Mouse (Mus musculus): ENCODE results near the gene Smad1.
A peak's percentile ranks its signal among the peaks of the same experiment; 100 is the strongest.
"Not testable (repeated sequence)": the region's sequence is repeated elsewhere in the genome, so short reads cannot be mapped to it uniquely, and the experiment has no call there.

The Smad1 gene

GRCm38 (mm10) chr8:79398994-79399650 is at the start of gene Smad1:
Gene Smad1, minus strand, starts transcription at chr8:79399518.
- peak; percentile 97 for DNase-seq (ENCODE audit: low read depth, low spot score)

- DNase-seq (ENCODE audit: low read depth, low spot score), result no peak
These were observed 48.0 kb upstream of the Smad1 start for GRCm38 (mm10) chr8:79447260-79447853.

- no peak for DNase-seq (ENCODE audit: low read depth, low spot score)
These were observed 44.3 kb upstream of the Smad1 start for GRCm38 (mm10) chr8:79443460-79444098.

- DNase-seq (ENCODE audit: low read depth, low spot score), result no peak
These were observed 34.7 kb upstream of the Smad1 start for GRCm38 (mm10) chr8:79433953-79434500.

DNA sequence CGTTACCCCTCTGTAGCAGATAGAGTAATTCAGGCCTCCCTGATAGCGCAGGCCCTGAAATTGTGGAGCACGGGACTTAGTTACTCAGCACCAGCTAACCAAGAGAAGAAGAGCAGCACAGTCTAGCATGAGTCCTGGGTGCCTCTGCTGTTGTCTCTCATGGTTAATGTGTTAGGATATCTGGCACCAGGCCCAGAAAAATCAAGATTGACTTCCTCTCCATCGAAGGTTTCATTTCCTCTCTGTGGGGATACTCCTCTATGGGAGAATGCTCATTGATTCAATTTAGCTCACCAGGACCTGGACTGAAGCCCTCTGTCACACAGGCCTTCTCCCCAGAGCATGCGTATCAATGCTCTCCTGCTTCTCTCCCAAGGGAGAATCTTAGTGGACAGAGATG is 15.6 kb upstream of the Smad1 start:
- DNase-seq (ENCODE audit: low read depth, low spot score), result no peak

GRCm38 (mm10) chr8:79410501-79410900 is 11.2 kb upstream of the Smad1 start:
- no peak for DNase-seq (ENCODE audit: low read depth, low spot score)

GRCm38 (mm10) chr8:79407356-79407755 is 8.0 kb upstream of the Smad1 start:
- DNase-seq (ENCODE audit: low read depth, low spot score), result not testable (repeated sequence)

DNA sequence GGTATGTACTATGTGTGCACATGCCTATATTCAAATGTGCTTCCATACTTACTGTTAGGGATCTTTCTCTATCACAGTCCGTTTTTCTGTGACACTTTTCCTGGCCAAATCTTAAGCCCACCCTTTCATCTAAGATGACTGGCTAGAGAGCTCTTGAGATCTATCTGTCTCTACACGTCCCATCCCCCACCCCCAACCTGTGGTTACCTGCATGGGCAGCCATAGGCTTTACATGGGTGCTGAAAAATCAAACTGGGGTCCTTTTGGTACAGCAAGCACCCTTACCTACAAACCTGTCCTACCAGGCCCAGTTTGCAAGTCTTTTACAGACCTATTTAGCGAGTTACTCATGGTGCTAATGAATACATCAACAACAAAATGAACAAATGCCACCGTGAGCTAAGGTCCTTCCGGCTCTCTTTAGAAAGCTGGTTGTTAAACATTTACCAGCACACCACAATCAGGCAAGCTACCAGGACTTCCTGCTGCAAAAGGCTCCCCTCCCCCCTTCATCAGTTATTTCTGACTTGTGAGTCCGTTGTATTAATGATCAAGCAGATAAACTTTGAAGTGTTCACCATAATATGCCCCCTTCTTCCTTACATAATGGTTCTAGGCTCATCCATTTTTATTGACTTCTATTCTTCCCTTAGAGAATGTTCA is 5.7 kb upstream of the Smad1 start:
- DNase-seq (ENCODE audit: low read depth, low spot score), result no peak

DNA sequence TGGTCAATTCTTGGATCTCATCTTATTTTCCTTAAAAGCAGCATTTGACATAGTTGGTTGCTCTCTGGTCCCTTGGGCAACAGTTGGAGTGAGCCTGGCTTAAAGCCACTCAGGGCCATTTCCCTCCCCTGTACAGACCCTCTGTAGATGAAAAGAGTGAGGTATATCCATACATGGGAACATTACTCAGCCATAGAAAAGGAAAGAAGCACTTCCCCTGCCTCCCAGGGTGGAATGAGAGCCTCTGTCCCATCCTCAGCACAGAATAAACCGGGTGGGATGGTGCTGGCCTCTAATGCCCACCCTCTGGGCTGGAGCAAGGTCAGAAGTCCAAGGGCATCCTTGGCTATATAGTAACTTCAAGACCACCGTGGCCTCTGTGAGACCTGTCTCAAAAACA is 1.4 kb upstream of the Smad1 start:
- no peak for DNase-seq (ENCODE audit: low read depth, low spot score)

DNA sequence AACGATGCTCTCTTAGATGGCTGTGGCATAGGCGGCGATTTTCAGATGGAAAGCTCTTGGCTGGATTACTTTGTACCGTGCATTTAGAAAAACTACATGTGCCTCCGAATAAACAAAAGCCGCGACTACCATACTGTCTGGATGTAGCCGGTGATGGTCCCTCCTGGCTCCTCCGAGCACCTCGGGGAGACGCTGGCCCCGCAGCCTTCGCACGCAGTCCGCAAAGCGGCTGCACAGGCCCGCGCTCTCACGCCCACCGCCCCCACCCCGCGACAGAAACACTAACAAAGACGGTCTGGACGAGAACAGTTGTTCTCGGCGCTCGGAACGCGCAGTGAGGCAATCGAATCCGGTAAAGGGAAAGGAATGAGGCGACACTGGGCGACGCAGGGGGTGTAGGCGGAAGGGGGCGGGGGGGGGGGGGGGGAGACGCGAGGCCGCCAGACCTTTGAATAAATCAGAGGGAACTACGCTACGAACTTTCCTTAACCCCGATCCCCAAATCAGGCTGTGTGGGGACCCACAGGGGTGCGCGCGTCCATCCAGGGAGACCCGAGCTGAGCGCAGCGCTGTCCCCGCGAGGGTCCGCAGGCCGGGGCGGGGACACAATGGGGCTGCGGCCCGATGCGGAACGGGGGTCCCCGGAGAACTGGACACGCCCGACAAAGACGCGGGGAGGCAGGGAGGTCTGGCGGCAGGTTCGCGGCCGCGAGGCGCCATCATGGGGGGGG is 902 bp downstream of the Smad1 start:
- peak; percentile 78 for DNase-seq (ENCODE audit: low read depth, low spot score)

DNA sequence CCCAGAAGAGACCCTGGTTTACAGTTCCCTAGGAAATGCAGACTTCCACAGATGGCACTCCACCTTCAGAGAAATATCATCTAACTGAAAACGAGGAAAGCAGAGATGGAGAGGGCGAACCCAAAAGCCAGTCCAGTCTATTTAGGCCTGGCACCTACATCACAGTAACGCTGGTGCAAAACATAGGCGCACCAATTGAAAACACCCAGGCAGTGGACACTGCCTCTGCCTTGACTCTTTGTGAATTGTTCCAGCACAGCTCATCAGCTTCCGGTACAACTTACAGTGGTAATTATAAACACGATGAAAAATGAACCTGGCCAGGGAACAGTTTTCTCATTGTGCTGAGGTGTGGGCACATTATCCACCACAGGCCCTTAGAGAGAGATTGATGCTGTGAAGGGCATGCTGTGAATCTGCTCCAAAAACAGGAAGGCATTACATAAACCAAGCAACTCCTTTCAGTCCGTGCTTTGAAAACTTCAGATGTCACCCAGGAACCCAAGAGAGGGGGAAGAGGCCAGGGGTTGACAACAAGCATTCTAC is 1.5 kb downstream of the Smad1 start:
- no peak for DNase-seq (ENCODE audit: low read depth, low spot score)

DNA sequence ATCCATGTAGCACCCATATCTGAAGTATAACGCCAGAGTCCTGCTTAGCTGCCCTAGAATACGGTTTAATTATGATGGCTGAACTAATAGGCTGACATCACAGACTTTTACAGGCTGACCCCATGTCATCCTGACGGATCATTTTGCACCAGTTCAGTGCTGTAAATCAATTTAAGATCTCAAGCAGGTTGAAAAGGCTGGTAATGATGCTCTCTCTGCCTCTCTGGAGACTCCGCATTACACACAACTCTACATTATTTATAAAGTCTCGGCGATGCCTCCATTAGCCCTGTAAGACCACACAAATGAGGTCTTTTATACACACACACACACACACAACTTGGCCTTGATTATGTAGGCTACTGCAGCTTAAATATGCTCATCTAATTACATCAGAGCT is 2.4 kb downstream of the Smad1 start:
- DNase-seq (ENCODE audit: low read depth, low spot score), result no peak

GRCm38 (mm10) chr8:79394009-79394408 is 5.3 kb downstream of the Smad1 start:
- DNase-seq (ENCODE audit: low read depth, low spot score), result no peak

- no peak for DNase-seq (ENCODE audit: low read depth, low spot score)
These were observed 6.1 kb downstream of the Smad1 start for GRCm38 (mm10) chr8:79393215-79393614.

DNA sequence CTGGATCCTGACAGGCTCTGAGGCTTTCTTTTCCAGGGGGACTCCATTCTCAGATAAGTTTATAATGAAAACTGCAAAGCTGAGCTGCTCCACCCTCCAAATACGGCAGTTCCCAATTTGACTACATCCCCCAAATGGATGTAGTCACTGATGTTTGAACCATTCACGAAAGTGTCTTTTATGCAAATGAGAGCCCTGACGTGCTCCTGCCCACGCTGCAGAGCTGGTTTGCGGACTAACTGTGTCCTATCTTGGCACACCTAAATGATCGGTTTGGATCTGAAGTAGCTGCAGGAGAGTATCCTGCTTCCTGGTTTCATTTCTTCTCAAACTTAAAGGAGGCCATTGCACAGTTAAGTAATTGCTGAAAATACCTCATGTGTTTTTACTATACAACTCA is 6.7 kb downstream of the Smad1 start:
- no peak for DNase-seq (ENCODE audit: low read depth, low spot score)

DNA sequence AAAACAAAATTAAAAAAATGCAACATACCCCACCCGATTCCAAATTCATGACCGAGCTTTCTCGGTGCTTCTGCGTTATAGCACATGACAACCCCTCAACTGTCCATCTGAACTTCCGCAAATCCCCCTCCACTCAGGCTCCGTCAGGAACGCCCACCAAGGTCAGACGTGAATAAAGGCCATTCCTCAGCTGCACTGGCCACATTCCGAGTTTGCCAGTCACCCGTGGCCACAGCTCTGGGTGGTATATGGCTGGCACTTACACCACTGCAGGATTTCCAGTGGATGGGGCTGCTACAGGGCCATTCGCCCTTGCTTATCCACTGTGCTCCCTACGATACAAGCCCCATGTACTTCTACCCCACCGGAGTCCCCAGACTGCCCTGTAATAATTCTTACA is 7.9 kb downstream of the Smad1 start:
- no peak for DNase-seq (ENCODE audit: low read depth, low spot score)

GRCm38 (mm10) chr8:79389074-79389786 is 10.1 kb downstream of the Smad1 start:
- DNase-seq (ENCODE audit: low read depth, low spot score), result peak; percentile 36

DNA sequence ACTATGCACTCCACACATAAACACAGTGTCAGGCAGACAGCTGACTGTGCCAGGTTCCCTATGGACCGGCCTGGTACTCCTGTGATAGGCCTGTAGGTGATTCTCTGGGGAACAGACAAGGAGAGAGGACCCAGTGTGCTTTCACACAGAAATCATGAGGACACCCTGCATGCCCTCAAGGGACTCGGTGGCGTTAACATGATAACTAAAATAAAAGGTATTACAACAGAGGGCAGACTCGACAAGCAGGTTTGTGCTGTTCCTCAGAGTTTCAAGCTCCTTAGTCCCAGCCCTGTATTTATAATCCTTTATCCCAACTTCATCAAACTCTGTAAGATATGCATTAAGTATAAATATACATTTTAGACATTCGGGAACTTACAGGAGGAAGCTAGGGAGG is 12.5 kb downstream of the Smad1 start:
- no peak for DNase-seq (ENCODE audit: low read depth, low spot score)

DNA sequence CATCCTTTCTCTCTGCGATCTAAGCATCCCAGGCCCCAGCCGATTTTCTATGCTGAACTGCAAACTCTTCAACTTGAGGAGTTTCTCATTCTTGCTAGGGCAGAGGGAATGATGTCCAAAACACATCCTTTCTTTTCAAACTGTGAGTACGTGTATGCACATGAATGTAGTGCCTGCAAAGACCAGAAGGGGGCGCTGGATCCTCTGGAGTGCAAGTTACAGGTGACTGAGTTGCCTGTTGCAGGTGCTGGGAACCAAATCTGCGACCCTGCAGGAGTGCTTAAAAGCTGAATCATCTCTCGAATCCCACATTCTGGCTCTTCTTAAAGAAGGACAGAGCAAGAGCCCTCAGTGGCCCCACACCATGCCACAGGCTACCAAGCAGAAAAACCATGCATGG is 13.0 kb downstream of the Smad1 start:
- DNase-seq (ENCODE audit: low read depth, low spot score), result peak; percentile 66
